Mouse (Mus musculus) left cerebral cortex, postnatal 25 days (tissue): ENCODE results near the gene Nt5c3b. TPM values are rescaled to one million over a fixed set of nuclear protein-coding genes. Genes with fewer than 3 reads are reported as not detected.

Experiments
- DNase-seq, 2 experiments: peaks; one replicate each; pipeline ENCODE4 v3.0.0; 2022; ENCODE audit warnings: low spot score in 2 of 2, mixed read lengths in 1 of 2
- intact Hi-C: fragments of 180-260 bp; cut with DNase I; formaldehyde crosslinking; loops from one replicate; pipeline ENCODE4 v1.15.1; 2025
- total RNA-seq, 2 experiments: library from RNA; stranded (reverse); gene quantifications; 2 replicates each; pipeline ENCODE4 v1.2.3; 2021

The Nt5c3b gene
- total RNA-seq, 2 experiments from 2014 or later, result 50.7 to 57.1 TPM

- intact Hi-C loops, result no loop called here
- DNase-seq, result no peak
These were observed 9.6 kb downstream of the Nt5c3b start for GRCm38 (mm10) chr11:100432002-100432401.

- DNase-seq, result no peak
- intact Hi-C loops, result no loop called here
These were observed 11.6 kb downstream of the Nt5c3b start for GRCm38 (mm10) chr11:100430052-100430451.

GRCm38 (mm10) chr11:100428612-100429199 lies 12.9 kb downstream of the Nt5c3b start:
- no peak for DNase-seq
- intact Hi-C loops, result no loop called here

GRCm38 (mm10) chr11:100426820-100427219 lies 14.8 kb downstream of the Nt5c3b start:
- DNase-seq, result no peak
- intact Hi-C loops, result loop anchor here (2.0 kb wide), 1 partner anchor 46 kb away; the partner anchor contains the start of gene Klhl11

- peak; percentile 62 to 68 for DNase-seq
- intact Hi-C loops, result loop anchor here (2.0 kb wide), 1 partner anchor 47 kb away; the partner anchor contains the start of gene Klhl11
These were observed 15.8 kb downstream of the Nt5c3b start for GRCm38 (mm10) chr11:100425851-100426250.

- no peak for DNase-seq
- intact Hi-C loops, result no loop called here
These were observed 17.8 kb downstream of the Nt5c3b start for GRCm38 (mm10) chr11:100423836-100424235.

GRCm38 (mm10) chr11:100421537-100421936 lies 20.1 kb downstream of the Nt5c3b start:
- intact Hi-C loops, result no loop called here
- DNase-seq, result no peak

- no peak for DNase-seq
- intact Hi-C loops, result no loop called here
These were observed 26.4 kb downstream of the Nt5c3b start, which contains the start of gene Fkbp10 for GRCm38 (mm10) chr11:100414914-100415822. Fkbp10 (plus strand) TSS chr11:100415697.

GRCm38 (mm10) chr11:100414021-100414913 lies 27.3 kb downstream of the Nt5c3b start, which contains the start of gene P3h4:
P3h4 (minus strand) TSS chr11:100414836.
- DNase-seq, result peak; percentile 65 to 80
- intact Hi-C loops, result no loop called here

- intact Hi-C loops, result no loop called here
- no peak for DNase-seq
These were observed 28.1 kb downstream of the Nt5c3b start for GRCm38 (mm10) chr11:100413541-100413940.

- intact Hi-C loops, result no loop called here
- no peak for DNase-seq
These were observed 29.9 kb downstream of the Nt5c3b start for GRCm38 (mm10) chr11:100411736-100412135.

- no peak for DNase-seq
- intact Hi-C loops, result no loop called here
These were observed 31.9 kb downstream of the Nt5c3b start for GRCm38 (mm10) chr11:100409686-100410085.

- intact Hi-C loops, result loop anchor here (1.0 kb wide), 1 partner anchor 47 kb away; no protein-coding TSS in a partner anchor
- DNase-seq, result no peak
These were observed 32.7 kb downstream of the Nt5c3b start for GRCm38 (mm10) chr11:100408835-100409462.

- intact Hi-C loops, result loop anchor here (1.0 kb wide), 1 partner anchor 46 kb away; no protein-coding TSS in a partner anchor
These were observed 33.4 kb downstream of the Nt5c3b start for GRCm38 (mm10) chr11:100408076-100408834.

GRCm38 (mm10) chr11:100406995-100407705 lies 34.5 kb downstream of the Nt5c3b start:
- intact Hi-C loops, result no loop called here
- DNase-seq, result no peak

More at GRCm38 (mm10) chr11:100408076-100408834, 33.4 kb downstream of the Nt5c3b start:
- DNase-seq, result peak; percentile 62 to 69

GRCm38 (mm10) chr11:100406273-100406672 lies 35.3 kb downstream of the Nt5c3b start:
- DNase-seq, result no peak
- intact Hi-C loops, result no loop called here

- no peak for DNase-seq
- intact Hi-C loops, result no loop called here
These were observed 37.0 kb downstream of the Nt5c3b start for GRCm38 (mm10) chr11:100404456-100405074.
